Mouse (Mus musculus) hindbrain, embryonic 16.5 days (tissue): ENCODE measurements around the gene Tbr1. TPM values are rescaled to one million over a fixed set of nuclear protein-coding genes. Genes with fewer than 3 reads are reported as not detected.

Experiments
- ATAC-seq: fragments of 200-750 bp; cut with Nextera tagmentation; 2 replicates; pipeline ENCODE4 v1.8.0; 2017; ENCODE audit warnings: moderate TSS enrichment, moderate library complexity
- H3K27ac ChIP-seq: fragments of 300-500 bp; sonication (generic); 2 replicates; pipeline ENCODE4 v1.5.1; 2014; ENCODE audit warnings: low read depth, mild to moderate bottlenecking, control low read depth, low read length, moderate library complexity
- H3K27me3 ChIP-seq: fragments of 300-500 bp; sonication (generic); replicated peaks from 2 replicates; pipeline ENCODE4 v1.6.1; 2014; ENCODE audit warnings: low read length; ENCODE audit not compliant: control insufficient read depth, insufficient read depth
- H3K36me3 ChIP-seq: fragments of 300-500 bp; sonication (generic); 2 replicates; pipeline ENCODE4 v1.6.1; 2014; ENCODE audit warnings: mild to moderate bottlenecking, low read length, moderate library complexity, mixed read lengths; ENCODE audit not compliant: control insufficient read depth, insufficient read depth
- H3K4me1 ChIP-seq: fragments of 300-500 bp; sonication (generic); 2 replicates; pipeline ENCODE4 v1.6.1; 2014; ENCODE audit warnings: low read depth, low read length; ENCODE audit not compliant: control insufficient read depth, insufficient read depth
- H3K4me2 ChIP-seq: fragments of 300-500 bp; sonication (generic); 2 replicates; pipeline ENCODE4 v1.6.1; 2014; ENCODE audit warnings: mild to moderate bottlenecking, low read length, control low read depth, moderate library complexity
- H3K4me3 ChIP-seq: fragments of 300-500 bp; sonication (generic); 2 replicates; pipeline ENCODE4 v1.5.1; 2014; ENCODE audit warnings: mild to moderate bottlenecking, low read length, control low read depth, moderate library complexity
- H3K9ac ChIP-seq: fragments of 300-500 bp; sonication (generic); 2 replicates; pipeline ENCODE4 v1.6.1; 2014; ENCODE audit warnings: low read depth, mild to moderate bottlenecking, control low read depth, low read length, moderate library complexity
- H3K9me3 ChIP-seq: fragments of 300-500 bp; sonication (generic); 2 replicates; pipeline ENCODE4 v1.6.1; 2014; ENCODE audit warnings: mild to moderate bottlenecking, low read length, moderate library complexity; ENCODE audit not compliant: control insufficient read depth
- WGBS: fragments of 180-500 bp; shearing (Covaris S2); extraction: QIAGEN DNeasy Blood & Tissue Kit; methylation state at CpG from one replicate; pipeline ENCODE4 v1.1.7; 2014; 5-methylcytosine and 5-hydroxymethylcytosine counted together
- polyA plus RNA-seq: library from polyadenylated mRNA; unstranded; fragments of >200 nt; fragmentation: Nextera tagmentation; extraction: Ambion mirVana; gene quantifications from 2 replicates; pipeline ENCODE4 v1.2.1, GENCODE M21; 2015

Tbr1 gene
- polyA plus RNA-seq, 1 experiment from 2014 or later = 0.45 TPM

DNA sequence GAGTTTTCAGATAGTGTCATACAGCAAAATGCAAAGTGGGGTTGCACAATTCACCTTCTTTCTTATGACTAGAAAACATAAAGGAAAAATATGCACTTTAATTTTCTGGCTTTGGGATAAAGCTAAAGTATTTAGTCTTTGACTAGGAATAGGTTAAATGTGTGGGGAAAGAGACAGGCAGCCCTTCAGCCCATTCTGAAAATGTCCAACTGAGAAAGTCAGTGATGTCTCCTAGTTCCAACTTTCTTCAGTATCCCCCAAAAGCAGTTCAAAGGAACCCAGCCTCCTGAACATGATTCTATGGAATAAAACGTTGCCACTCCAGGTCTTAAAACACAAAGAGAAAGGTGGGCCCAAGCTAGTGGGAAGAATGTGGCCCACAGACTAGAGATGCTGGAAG, 6.7 kb downstream of the Tbr1 start:
- 3% methylated on average over 1 of the region's 1 CpGs for WGBS
- Histone ChIP-seq H3K27me3 (peaks cover 46% of the 10 kb centered on the region), H3K9me3 (no peaks in the 10 kb centered on the region), H3K4me1 (peaks cover 15% of the 10 kb centered on the region), H3K4me2 (no peak overlapping the region), H3K9ac (no peak overlapping the region), H3K4me3 (no peak overlapping the region), H3K36me3 (no peaks in the 10 kb centered on the region), H3K27ac (no peak overlapping the region)
- ATAC-seq = no peak

DNA sequence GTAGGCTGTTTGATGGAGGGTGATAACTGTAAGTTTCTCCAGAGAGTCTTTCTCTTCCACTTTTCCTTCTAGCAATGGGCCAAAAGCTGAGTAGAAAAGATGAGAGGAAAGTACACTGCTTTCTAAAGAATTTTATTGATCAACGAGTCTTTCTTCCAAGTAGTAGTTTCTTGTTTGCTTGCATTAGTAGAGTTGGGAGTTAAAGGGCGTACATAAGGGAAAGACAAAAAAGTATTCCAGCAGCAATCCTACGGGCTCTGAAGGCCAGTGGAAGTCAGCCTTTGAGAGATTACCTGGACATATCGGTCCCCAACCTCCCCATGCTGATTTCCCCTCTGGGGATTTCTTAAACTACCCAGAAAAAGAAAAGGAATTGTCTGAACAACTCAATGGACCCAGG, 8.0 kb downstream of the Tbr1 start:
- WGBS = 28% methylated on average over 4 of the region's 4 CpGs
- Histone ChIP-seq H3K9ac (no peak overlapping the region), H3K4me1 (peaks cover 10% of the 10 kb centered on the region), H3K27ac (no peak overlapping the region), H3K4me3 (no peak overlapping the region), H3K9me3 (no peaks in the 10 kb centered on the region), H3K4me2 (no peak overlapping the region), H3K36me3 (no peaks in the 10 kb centered on the region), H3K27me3 (peaks cover 41% of the 10 kb centered on the region)
- ATAC-seq = no peak

DNA sequence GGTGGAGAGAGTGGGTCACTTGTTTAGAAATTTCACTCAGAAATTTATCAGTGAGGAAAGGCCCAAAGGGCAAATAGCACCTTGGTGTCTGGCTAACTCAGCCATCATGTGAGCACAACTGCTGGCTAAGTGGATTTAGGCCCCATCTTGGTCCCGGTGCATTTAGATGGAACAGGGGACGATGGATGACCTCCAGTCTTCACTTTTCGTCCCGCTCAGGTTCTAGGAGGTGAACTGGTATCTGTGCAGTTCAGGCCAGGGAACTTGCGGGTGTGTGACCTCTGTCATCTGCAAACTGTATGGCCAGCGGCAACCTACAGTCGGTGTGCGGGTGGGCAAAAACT, 8.4 kb downstream of the Tbr1 start:
- peaks cover 41% of the 10 kb centered on the region for H3K27me3 ChIP-seq
- H3K9me3 ChIP-seq = no peaks in the 10 kb centered on the region
- H3K27ac ChIP-seq = no peak overlapping the region
- no peak overlapping the region for H3K9ac ChIP-seq
- H3K4me3 ChIP-seq = peak overlapping the region; percentile 50
- no peak for ATAC-seq
- peak overlapping the region; percentile 94; the same call in 1 of the 2 replicates for H3K4me2 ChIP-seq
- peaks cover 14% of the 10 kb centered on the region for H3K4me1 ChIP-seq
- no peaks in the 10 kb centered on the region for H3K36me3 ChIP-seq
- WGBS = 10% methylated on average over 8 of the region's 8 CpGs

DNA sequence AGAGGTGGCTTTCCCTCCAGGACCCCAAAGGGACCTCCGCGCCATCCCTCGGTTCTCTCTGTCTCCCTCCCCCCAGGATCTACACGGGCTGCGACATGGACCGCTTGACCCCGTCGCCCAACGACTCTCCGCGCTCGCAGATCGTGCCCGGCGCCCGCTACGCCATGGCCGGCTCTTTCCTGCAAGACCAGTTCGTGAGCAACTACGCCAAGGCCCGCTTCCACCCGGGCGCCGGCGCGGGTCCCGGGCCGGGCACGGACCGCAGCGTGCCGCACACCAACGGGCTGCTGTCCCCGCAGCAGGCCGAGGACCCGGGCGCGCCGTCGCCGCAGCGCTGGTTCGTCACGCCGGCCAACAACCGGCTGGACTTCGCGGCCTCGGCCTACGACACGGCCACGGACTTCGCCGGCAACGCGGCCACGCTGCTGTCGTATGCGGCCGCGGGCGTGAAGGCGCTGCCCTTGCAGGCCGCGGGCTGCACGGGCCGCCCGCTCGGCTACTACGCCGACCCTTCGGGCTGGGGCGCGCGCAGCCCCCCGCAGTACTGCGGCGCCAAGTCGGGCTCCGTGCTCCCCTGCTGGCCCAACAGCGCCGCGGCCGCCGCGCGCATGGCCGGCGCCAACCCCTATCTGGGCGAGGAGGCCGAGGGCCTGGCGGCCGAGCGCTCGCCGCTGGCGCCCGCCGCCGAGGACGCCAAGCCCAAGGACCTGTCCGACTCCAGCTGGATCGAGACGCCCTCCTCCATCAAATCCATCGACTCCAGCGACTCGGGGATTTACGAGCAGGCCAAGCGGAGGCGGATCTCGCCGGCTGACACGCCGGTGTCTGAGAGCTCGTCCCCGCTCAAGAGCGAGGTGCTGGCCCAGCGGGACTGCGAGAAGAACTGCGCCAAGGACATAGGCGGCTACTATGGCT, 9.0 kb downstream of the Tbr1 start:
- H3K27ac ChIP-seq = no peak overlapping the region
- WGBS = 1% methylated on average over 94 of the region's 121 CpGs

DNA sequence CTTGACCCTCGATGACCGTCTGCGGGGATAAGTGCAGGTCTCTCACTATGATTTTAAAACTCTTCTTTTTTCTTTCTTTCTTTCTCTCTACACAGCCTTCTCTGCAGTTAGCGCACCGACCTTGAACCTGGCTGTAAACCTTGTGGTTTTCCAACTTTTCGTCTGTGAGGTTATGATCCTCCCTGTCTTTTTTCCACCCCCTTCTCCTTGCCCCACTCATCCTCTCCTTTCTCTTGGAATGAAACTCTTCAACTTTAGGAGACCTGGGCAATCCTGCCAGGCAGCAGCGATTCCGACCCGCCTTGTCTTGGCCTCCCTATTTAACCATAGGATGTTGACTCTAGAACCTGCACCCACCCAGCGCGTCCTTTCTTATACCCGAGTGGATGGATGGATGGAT, 9.8 kb downstream of the Tbr1 start:
- Histone ChIP-seq H3K9ac (no peak overlapping the region; the same call in 1 of the 2 replicates), H3K4me2 (peak overlapping the region; percentile 94), H3K27ac (no peak overlapping the region), H3K4me1 (peaks cover 14% of the 10 kb centered on the region), H3K9me3 (no peaks in the 10 kb centered on the region), H3K27me3 (peaks cover 38% of the 10 kb centered on the region), H3K4me3 (peak overlapping the region; percentile 50), H3K36me3 (no peaks in the 10 kb centered on the region)
- no peak for ATAC-seq
- 8% methylated on average over 12 of the region's 12 CpGs for WGBS

More for the DNA sequence above, 9.0 kb downstream of the Tbr1 start:
- H3K36me3 ChIP-seq = no peaks in the 10 kb centered on the region
- ATAC-seq = peak; percentile 73
- H3K27me3 ChIP-seq = peaks cover 41% of the 10 kb centered on the region
- H3K4me3 ChIP-seq = peak overlapping the region; percentile 50
- H3K4me1 ChIP-seq = peaks cover 14% of the 10 kb centered on the region
- peak overlapping the region; percentile 65 for H3K9ac ChIP-seq
- H3K9me3 ChIP-seq = no peaks in the 10 kb centered on the region
- peak overlapping the region; percentile 94 for H3K4me2 ChIP-seq

DNA sequence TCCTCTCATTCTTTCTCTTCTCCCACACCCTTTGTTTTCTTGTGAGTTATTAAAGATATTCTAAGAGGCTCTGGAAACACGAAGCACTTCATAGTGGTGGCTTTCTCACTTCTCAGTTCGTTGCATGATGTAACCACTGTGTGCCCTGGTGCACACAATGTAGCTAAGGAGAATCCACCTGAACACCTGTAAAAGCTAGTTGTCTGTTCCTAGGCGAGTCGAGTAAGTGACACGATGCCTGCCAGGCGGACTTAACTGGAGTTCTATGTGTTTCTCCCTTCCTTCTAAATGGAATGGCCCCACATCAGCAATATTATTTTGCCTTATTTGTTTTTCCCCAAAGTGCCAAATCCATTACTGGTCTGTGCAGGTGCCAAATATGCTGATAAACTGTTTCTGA, 10.4 kb downstream of the Tbr1 start:
- peaks cover 14% of the 10 kb centered on the region for H3K4me1 ChIP-seq
- peaks cover 38% of the 10 kb centered on the region for H3K27me3 ChIP-seq
- no peaks in the 10 kb centered on the region for H3K9me3 ChIP-seq
- H3K4me2 ChIP-seq = no peak overlapping the region
- ATAC-seq = no peak
- WGBS = 9% methylated on average over 6 of the region's 6 CpGs
- H3K4me3 ChIP-seq = no peak overlapping the region
- no peak overlapping the region for H3K27ac ChIP-seq
- H3K9ac ChIP-seq = no peak overlapping the region
- H3K36me3 ChIP-seq = no peaks in the 10 kb centered on the region

DNA sequence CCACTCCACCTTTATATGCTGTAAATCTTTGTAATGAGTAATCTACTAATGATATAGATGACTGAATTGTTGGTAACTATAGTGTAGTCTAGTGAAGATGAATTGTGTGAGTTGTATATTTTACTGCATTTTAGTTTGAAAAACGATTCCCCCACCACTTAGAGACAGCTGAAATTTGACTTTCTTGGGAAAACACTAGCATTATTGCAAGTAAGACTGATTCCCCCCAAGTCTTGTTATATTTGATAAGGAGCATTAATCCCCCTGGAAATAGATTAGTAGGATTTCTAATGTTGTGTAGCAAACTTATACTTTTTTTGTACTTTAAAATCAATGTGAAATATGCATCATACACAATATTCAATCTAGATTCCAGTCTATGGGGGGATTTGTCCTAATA, 10.8 kb downstream of the Tbr1 start:
- no peak for ATAC-seq
- no peak overlapping the region for H3K4me3 ChIP-seq
- H3K9ac ChIP-seq = no peak overlapping the region
- H3K27ac ChIP-seq = no peak overlapping the region
- WGBS = 9% methylated on average over 1 of the region's 1 CpGs
- no peak overlapping the region for H3K4me2 ChIP-seq
- peaks cover 14% of the 10 kb centered on the region for H3K4me1 ChIP-seq
- H3K27me3 ChIP-seq = peaks cover 37% of the 10 kb centered on the region
- no peaks in the 10 kb centered on the region for H3K9me3 ChIP-seq
- no peaks in the 10 kb centered on the region for H3K36me3 ChIP-seq

DNA sequence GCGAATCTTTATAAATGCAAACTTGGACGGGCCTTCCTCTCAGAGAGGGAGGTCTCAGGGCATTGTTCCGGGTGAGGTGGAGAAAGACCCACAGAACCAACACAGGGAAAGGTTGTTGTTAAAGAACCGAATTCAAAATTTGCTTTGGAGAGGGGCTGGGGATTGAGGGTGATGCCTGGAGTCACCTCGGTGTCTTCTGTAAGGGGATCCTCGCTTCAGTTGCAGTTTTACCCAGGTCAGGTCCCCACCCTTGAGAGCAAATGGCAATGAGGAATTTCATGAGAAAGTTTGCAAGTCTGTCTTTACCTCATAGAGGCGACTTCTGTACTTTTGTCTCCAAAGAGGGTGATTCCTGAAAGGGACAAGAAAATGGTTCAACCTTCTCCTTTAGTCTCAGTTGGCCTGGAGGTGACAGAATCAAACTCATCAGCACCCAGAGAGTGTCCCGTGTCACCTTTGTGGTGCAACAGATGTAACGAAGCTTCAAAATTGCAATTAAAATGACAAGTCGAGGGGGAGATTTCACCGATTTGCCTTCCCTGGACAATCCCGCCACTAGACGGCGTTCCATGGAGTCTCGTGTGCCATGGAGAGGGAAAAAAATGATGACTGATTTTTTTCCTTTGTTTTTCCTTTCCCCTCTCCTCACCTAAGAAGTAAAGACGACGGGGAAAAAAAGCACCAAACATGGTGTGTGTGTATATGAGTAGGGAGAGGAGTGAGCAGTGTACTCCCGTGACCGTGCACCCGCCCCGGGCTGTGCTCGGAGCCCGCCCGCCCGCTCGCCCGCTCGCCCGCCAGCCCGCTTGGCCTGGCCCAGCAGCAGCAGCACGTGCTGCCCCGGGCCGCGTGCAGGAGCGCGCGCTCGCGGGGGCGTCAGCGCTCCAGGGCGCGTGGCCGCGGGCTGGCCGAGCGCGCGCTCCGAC, 12.1 kb downstream of the Tbr1 start:
- Histone ChIP-seq H3K4me3 (peak overlapping the region; percentile 52), H3K27ac (peak overlapping the region; percentile 83; the same call in 1 of the 2 replicates), H3K27me3 (peaks cover 27% of the 10 kb centered on the region), H3K9ac (peak overlapping the region; percentile 74), H3K36me3 (no peaks in the 10 kb centered on the region), H3K4me1 (peaks cover 14% of the 10 kb centered on the region), H3K9me3 (no peaks in the 10 kb centered on the region), H3K4me2 (peak overlapping the region; percentile 95)
- peak; percentile 87 for ATAC-seq
- 2% methylated on average over 49 of the region's 50 CpGs for WGBS
